Mouse (Mus musculus) mouse embryonic stem cell (cell line): ENCODE results near the gene Etv5.
"Not testable (repeated sequence)": the region's sequence is repeated elsewhere in the genome, so short reads cannot be mapped to it uniquely, and the experiment has no call there.

Experiments used
- in situ Hi-C, 2 experiments: fragments of 300-500 bp; cut with MboI; formaldehyde crosslinking; loops; 1 replicate in 1 of 2; 3 replicates in 1 of 2; pipeline ENCODE4 v1.14.3; 2019 to 2020; ENCODE audit warnings: low sequenced_read_pairs in 2 of 2, low pct_unique_long_range_greater_than_20kb in 1 of 2, mixed read lengths in 1 of 2; ENCODE audit not compliant: unreplicated experiment in 1 of 2

Etv5 gene

GRCm38 (mm10) chr16:22367099-22367498, 72.4 kb downstream of the Etv5 start:
- in situ Hi-C loops, result no loop called here

GRCm38 (mm10) chr16:22366040-22366439, 73.5 kb downstream of the Etv5 start:
- in situ Hi-C loops, result no loop called here

- in situ Hi-C loops, result no loop called here
These were observed 73.9 kb downstream of the Etv5 start for GRCm38 (mm10) chr16:22365596-22365995.

- in situ Hi-C loops, result no loop called here
These were observed 80.7 kb downstream of the Etv5 start for GRCm38 (mm10) chr16:22358701-22359354.

GRCm38 (mm10) chr16:22354177-22354576, 85.3 kb downstream of the Etv5 start:
- in situ Hi-C loops, result not testable (repeated sequence)

GRCm38 (mm10) chr16:22353639-22354038, 85.9 kb downstream of the Etv5 start:
- in situ Hi-C loops, result no loop called here

GRCm38 (mm10) chr16:22351194-22351593, 88.3 kb downstream of the Etv5 start:
- in situ Hi-C loops, result no loop called here

- in situ Hi-C loops, result no loop called here
These were observed 89.7 kb downstream of the Etv5 start for GRCm38 (mm10) chr16:22349798-22350197.

- in situ Hi-C loops, result no loop called here
These were observed 90.8 kb downstream of the Etv5 start for GRCm38 (mm10) chr16:22348478-22349270.

- in situ Hi-C loops, result no loop called here
These were observed 91.5 kb downstream of the Etv5 start for GRCm38 (mm10) chr16:22348014-22348413.

GRCm38 (mm10) chr16:22341236-22341671, 98.3 kb downstream of the Etv5 start:
- in situ Hi-C loops, result no loop called here

GRCm38 (mm10) chr16:22335781-22336180, 103.7 kb downstream of the Etv5 start:
- in situ Hi-C loops, result no loop called here
